Mouse (Mus musculus): ENCODE measurements around the gene Lrp2. TPM values are rescaled to one million over a fixed set of nuclear protein-coding genes. Genes with fewer than 3 reads are reported as not detected.

The Lrp2 gene
- polyA plus RNA-seq, 1 experiment from 2014 or later: 2.0 TPM

- peak; percentile 95 for ATAC-seq
- no peaks in the 10 kb centered on the region for H3K9me3 ChIP-seq (ENCODE audit: control insufficient read depth, low read length)
- 9% methylated on average over 10 of the region's 10 CpGs for WGBS
- H3K27me3 ChIP-seq (replicated peaks; ENCODE audit: control insufficient read depth, insufficient read depth, low read length): no peaks in the 10 kb centered on the region
- H3K36me3 ChIP-seq (ENCODE audit: control insufficient read depth, insufficient read depth, low read length): no peaks in the 10 kb centered on the region
- H3K4me3 ChIP-seq (ENCODE audit: low read length): no peak overlapping the region
- no peak overlapping the region for H3K9ac ChIP-seq (ENCODE audit: low read depth, low read length)
- H3K27ac ChIP-seq (ENCODE audit: low read length): peak overlapping the region; percentile 64
- no peak overlapping the region for H3K4me2 ChIP-seq (ENCODE audit: low read depth, low read length)
- H3K4me1 ChIP-seq (ENCODE audit: control insufficient read depth, insufficient read depth, low read length): no peaks in the 10 kb centered on the region
Measured at GRCm38 (mm10) chr2:69612237-69612636, 26.4 kb upstream of the Lrp2 start.

- H3K4me2 ChIP-seq (ENCODE audit: low read depth, low read length): no peak overlapping the region
- no peak for ATAC-seq
- H3K27ac ChIP-seq (ENCODE audit: low read length): no peak overlapping the region
- no peaks in the 10 kb centered on the region for H3K9me3 ChIP-seq (ENCODE audit: control insufficient read depth, low read length)
- H3K36me3 ChIP-seq (ENCODE audit: control insufficient read depth, insufficient read depth, low read length): no peaks in the 10 kb centered on the region
- H3K27me3 ChIP-seq (replicated peaks; ENCODE audit: control insufficient read depth, insufficient read depth, low read length): no peaks in the 10 kb centered on the region
- H3K4me3 ChIP-seq (ENCODE audit: low read length): no peak overlapping the region
- WGBS: 84% methylated on average over 3 of the region's 3 CpGs
- H3K4me1 ChIP-seq (ENCODE audit: control insufficient read depth, insufficient read depth, low read length): no peaks in the 10 kb centered on the region; the same call in 1 of the 2 replicates
- H3K9ac ChIP-seq (ENCODE audit: low read depth, low read length): no peak overlapping the region
Measured at GRCm38 (mm10) chr2:69606621-69607020, 20.8 kb upstream of the Lrp2 start.

- WGBS: 76% methylated on average over 7 of the region's 7 CpGs
- Histone ChIP-seq H3K27ac (ENCODE audit: low read length) (peak overlapping the region; percentile 83), H3K4me1 (ENCODE audit: control insufficient read depth, insufficient read depth, low read length) (no peaks in the 10 kb centered on the region; the same call in 1 of the 2 replicates), H3K4me2 (ENCODE audit: low read depth, low read length) (no peak overlapping the region), H3K4me3 (ENCODE audit: low read length) (no peak overlapping the region), H3K9me3 (ENCODE audit: control insufficient read depth, low read length) (no peaks in the 10 kb centered on the region), H3K36me3 (ENCODE audit: control insufficient read depth, insufficient read depth, low read length) (no peaks in the 10 kb centered on the region), H3K9ac (ENCODE audit: low read depth, low read length) (no peak overlapping the region), H3K27me3 (replicated peaks; ENCODE audit: control insufficient read depth, insufficient read depth, low read length) (no peaks in the 10 kb centered on the region)
- peak; percentile 91 for ATAC-seq
Measured at GRCm38 (mm10) chr2:69603726-69604393, 18.0 kb upstream of the Lrp2 start.

- no peak overlapping the region for H3K9ac ChIP-seq (ENCODE audit: low read depth, low read length)
- ATAC-seq: no peak
- H3K4me2 ChIP-seq (ENCODE audit: low read depth, low read length): no peak overlapping the region
- no peak overlapping the region for H3K27ac ChIP-seq (ENCODE audit: low read length)
- WGBS: 84% methylated on average over 2 of the region's 2 CpGs
- H3K9me3 ChIP-seq (ENCODE audit: control insufficient read depth, low read length): no peaks in the 10 kb centered on the region
- no peak overlapping the region for H3K4me3 ChIP-seq (ENCODE audit: low read length)
- no peaks in the 10 kb centered on the region for H3K4me1 ChIP-seq (ENCODE audit: control insufficient read depth, insufficient read depth, low read length)
- no peaks in the 10 kb centered on the region for H3K36me3 ChIP-seq (ENCODE audit: control insufficient read depth, insufficient read depth, low read length)
- no peaks in the 10 kb centered on the region for H3K27me3 ChIP-seq (replicated peaks; ENCODE audit: control insufficient read depth, insufficient read depth, low read length)
Measured at GRCm38 (mm10) chr2:69593168-69593567, 7.3 kb upstream of the Lrp2 start.

GRCm38 (mm10) chr2:69592536-69592935 lies 6.7 kb upstream of the Lrp2 start:
- H3K4me1 ChIP-seq (ENCODE audit: control insufficient read depth, insufficient read depth, low read length): no peaks in the 10 kb centered on the region
- H3K27ac ChIP-seq (ENCODE audit: low read length): no peak overlapping the region
- no peaks in the 10 kb centered on the region for H3K9me3 ChIP-seq (ENCODE audit: control insufficient read depth, low read length)
- no peak overlapping the region for H3K9ac ChIP-seq (ENCODE audit: low read depth, low read length)
- WGBS: 31% methylated on average over 1 of the region's 1 CpGs
- ATAC-seq: no peak
- no peak overlapping the region for H3K4me3 ChIP-seq (ENCODE audit: low read length)
- H3K36me3 ChIP-seq (ENCODE audit: control insufficient read depth, insufficient read depth, low read length): no peaks in the 10 kb centered on the region
- no peak overlapping the region for H3K4me2 ChIP-seq (ENCODE audit: low read depth, low read length)
- H3K27me3 ChIP-seq (replicated peaks; ENCODE audit: control insufficient read depth, insufficient read depth, low read length): peaks cover 6% of the 10 kb centered on the region; the same call in 1 of the 2 replicates

GRCm38 (mm10) chr2:69591966-69592505 lies 6.2 kb upstream of the Lrp2 start:
- no peaks in the 10 kb centered on the region for H3K36me3 ChIP-seq (ENCODE audit: control insufficient read depth, insufficient read depth, low read length)
- H3K9me3 ChIP-seq (ENCODE audit: control insufficient read depth, low read length): no peaks in the 10 kb centered on the region
- no peak for ATAC-seq
- H3K9ac ChIP-seq (ENCODE audit: low read depth, low read length): no peak overlapping the region
- no peak overlapping the region for H3K27ac ChIP-seq (ENCODE audit: low read length)
- H3K4me3 ChIP-seq (ENCODE audit: low read length): no peak overlapping the region
- H3K27me3 ChIP-seq (replicated peaks; ENCODE audit: control insufficient read depth, insufficient read depth, low read length): peaks cover 11% of the 10 kb centered on the region; the same call in 1 of the 2 replicates
- H3K4me2 ChIP-seq (ENCODE audit: low read depth, low read length): no peak overlapping the region
- peaks cover 2% of the 10 kb centered on the region for H3K4me1 ChIP-seq (ENCODE audit: control insufficient read depth, insufficient read depth, low read length)
- WGBS: 67% methylated on average over 7 of the region's 7 CpGs

GRCm38 (mm10) chr2:69590548-69590947 lies 4.7 kb upstream of the Lrp2 start:
- H3K27me3 ChIP-seq (replicated peaks; ENCODE audit: control insufficient read depth, insufficient read depth, low read length): peaks cover 22% of the 10 kb centered on the region
- H3K4me2 ChIP-seq (ENCODE audit: low read depth, low read length): no peak overlapping the region
- no peak for ATAC-seq
- H3K4me3 ChIP-seq (ENCODE audit: low read length): no peak overlapping the region
- WGBS: 79% methylated on average over 1 of the region's 1 CpGs
- H3K9ac ChIP-seq (ENCODE audit: low read depth, low read length): no peak overlapping the region
- H3K36me3 ChIP-seq (ENCODE audit: control insufficient read depth, insufficient read depth, low read length): no peaks in the 10 kb centered on the region
- H3K9me3 ChIP-seq (ENCODE audit: control insufficient read depth, low read length): no peaks in the 10 kb centered on the region
- H3K4me1 ChIP-seq (ENCODE audit: control insufficient read depth, insufficient read depth, low read length): peaks cover 9% of the 10 kb centered on the region
- no peak overlapping the region for H3K27ac ChIP-seq (ENCODE audit: low read length)

GRCm38 (mm10) chr2:69587896-69588295 lies 2.0 kb upstream of the Lrp2 start:
- WGBS: under 1% methylated on average over 23 of the region's 23 CpGs
- ATAC-seq: no peak

GRCm38 (mm10) chr2:69586821-69587728 lies 1.2 kb upstream of the Lrp2 start:
- Histone ChIP-seq H3K27ac (ENCODE audit: low read length) (no peak overlapping the region), H3K9me3 (ENCODE audit: control insufficient read depth, low read length) (no peaks in the 10 kb centered on the region), H3K4me2 (ENCODE audit: low read depth, low read length) (peak overlapping the region; percentile 100), H3K4me1 (ENCODE audit: control insufficient read depth, insufficient read depth, low read length) (peaks cover 22% of the 10 kb centered on the region), H3K4me3 (ENCODE audit: low read length) (peak overlapping the region; percentile 43), H3K27me3 (replicated peaks; ENCODE audit: control insufficient read depth, insufficient read depth, low read length) (peaks cover 38% of the 10 kb centered on the region), H3K9ac (ENCODE audit: low read depth, low read length) (peak overlapping the region; percentile 47; the same call in 1 of the 2 replicates), H3K36me3 (ENCODE audit: control insufficient read depth, insufficient read depth, low read length) (no peaks in the 10 kb centered on the region)
- 3% methylated on average over 26 of the region's 26 CpGs for WGBS
- peak; percentile 31; the same call in 1 of the 2 replicates for ATAC-seq

More at GRCm38 (mm10) chr2:69587896-69588295, 2.0 kb upstream of the Lrp2 start:
- Histone ChIP-seq H3K4me1 (ENCODE audit: control insufficient read depth, insufficient read depth, low read length) (peaks cover 22% of the 10 kb centered on the region), H3K36me3 (ENCODE audit: control insufficient read depth, insufficient read depth, low read length) (no peaks in the 10 kb centered on the region), H3K9ac (ENCODE audit: low read depth, low read length) (no peak overlapping the region), H3K27me3 (replicated peaks; ENCODE audit: control insufficient read depth, insufficient read depth, low read length) (peaks cover 38% of the 10 kb centered on the region), H3K4me2 (ENCODE audit: low read depth, low read length) (peak overlapping the region; percentile 19), H3K27ac (ENCODE audit: low read length) (no peak overlapping the region), H3K9me3 (ENCODE audit: control insufficient read depth, low read length) (no peaks in the 10 kb centered on the region), H3K4me3 (ENCODE audit: low read length) (peak overlapping the region; percentile 43; the same call in 1 of the 2 replicates)
